Mouse (Mus musculus): ENCODE measurements at regions not wholly inside any gene's neighbourhood (a gene's known extent, or its start where the extent isn't known, plus 50 kb on each side); places are given as distances from the start of the nearest gene placed in this dataset.

DNA sequence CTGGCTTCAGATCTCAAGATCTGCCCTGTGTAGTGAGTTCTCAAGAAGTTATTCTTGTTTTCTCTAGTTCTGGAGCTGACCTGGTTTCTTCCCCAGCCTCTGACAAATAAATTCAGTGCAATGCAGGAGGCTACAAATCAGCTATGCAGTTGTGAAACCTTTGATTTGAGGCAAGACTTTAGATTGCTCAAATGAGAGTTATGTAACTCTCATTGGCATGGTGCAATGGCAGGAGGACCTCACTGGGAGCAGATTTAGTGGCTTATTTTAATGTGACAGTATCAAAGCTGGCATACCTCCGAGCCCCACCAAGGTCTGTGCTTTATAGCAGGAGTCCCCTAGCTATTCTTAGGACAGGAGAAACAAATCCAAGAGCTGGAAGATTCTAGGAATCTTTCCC, 427.8 kb upstream of the Klf4 start:
- ATAC-seq (replicated peaks; ENCODE audit: low FRiP score, low TSS enrichment, low read depth) (no peak), DNase-seq (ENCODE audit: low spot score) (no peak)
- Histone ChIP-seq H3K27me3 (replicated peaks; ENCODE audit: control insufficient read depth, insufficient read depth, low read length) (no peaks in the 10 kb centered on the region), H3K36me3 (ENCODE audit: control insufficient read depth, insufficient read depth, low read length) (no peaks in the 10 kb centered on the region), H3K4me3 (ENCODE audit: low read depth, low read length) (no peak overlapping the region), H3K9ac (ENCODE audit: low read length) (no peak overlapping the region), H3K4me2 (ENCODE audit: low read length) (no peak overlapping the region), H3K9me3 (ENCODE audit: control insufficient read depth, low read length) (no peaks in the 10 kb centered on the region), H3K27ac (ENCODE audit: low read depth) (no peak overlapping the region), H3K4me1 (replicated peaks; ENCODE audit: control insufficient read depth, insufficient read depth, low read length) (no peaks in the 10 kb centered on the region)
- WGBS: 77% methylated on average over 1 of the region's 1 CpGs

DNA sequence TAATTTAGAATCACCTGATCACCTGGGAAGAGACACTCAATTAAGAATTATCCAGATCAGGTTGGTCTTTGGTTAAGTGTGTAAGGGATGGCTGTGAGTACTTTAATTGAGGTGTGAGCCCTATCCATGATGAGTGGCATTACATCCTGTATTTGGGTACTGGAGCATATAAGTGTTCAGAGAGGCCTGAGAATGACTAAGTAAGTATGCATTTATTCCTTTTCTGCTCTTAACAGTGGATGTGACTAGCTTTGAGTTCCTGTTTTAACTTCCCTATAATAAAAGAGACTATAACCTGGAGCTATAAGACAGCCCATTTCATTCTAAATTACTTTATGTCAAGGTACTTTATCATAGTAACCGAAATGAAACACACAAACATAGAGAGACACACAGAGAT, 421.4 kb upstream of the Klf4 start:
- no peak overlapping the region for H3K9ac ChIP-seq (ENCODE audit: low read length)
- WGBS: 93% methylated on average over 1 of the region's 1 CpGs
- H3K4me2 ChIP-seq (ENCODE audit: low read length): no peak overlapping the region
- no peaks in the 10 kb centered on the region for H3K36me3 ChIP-seq (ENCODE audit: control insufficient read depth, insufficient read depth, low read length)
- no peak overlapping the region for H3K4me3 ChIP-seq (ENCODE audit: low read depth, low read length)
- no peak overlapping the region for H3K27ac ChIP-seq (ENCODE audit: low read depth)
- ATAC-seq (replicated peaks; ENCODE audit: low FRiP score, low TSS enrichment, low read depth) (no peak), DNase-seq (ENCODE audit: low spot score) (no peak)
- no peaks in the 10 kb centered on the region for H3K27me3 ChIP-seq (replicated peaks; ENCODE audit: control insufficient read depth, insufficient read depth, low read length)
- no peaks in the 10 kb centered on the region for H3K4me1 ChIP-seq (replicated peaks; ENCODE audit: control insufficient read depth, insufficient read depth, low read length)
- H3K9me3 ChIP-seq (ENCODE audit: control insufficient read depth, low read length): no peaks in the 10 kb centered on the region

GRCm38 (mm10) chr4:55952220-55952619, 420.0 kb upstream of the Klf4 start:
- ATAC-seq (replicated peaks; ENCODE audit: low FRiP score, low TSS enrichment, low read depth): no peak
- Histone ChIP-seq H3K36me3 (ENCODE audit: control insufficient read depth, insufficient read depth, low read length) (no peaks in the 10 kb centered on the region), H3K27ac (ENCODE audit: low read depth) (no peak overlapping the region), H3K9me3 (ENCODE audit: control insufficient read depth, low read length) (no peaks in the 10 kb centered on the region), H3K9ac (ENCODE audit: low read length) (no peak overlapping the region), H3K4me1 (replicated peaks; ENCODE audit: control insufficient read depth, insufficient read depth, low read length) (no peaks in the 10 kb centered on the region), H3K27me3 (replicated peaks; ENCODE audit: control insufficient read depth, insufficient read depth, low read length) (no peaks in the 10 kb centered on the region), H3K4me3 (ENCODE audit: low read depth, low read length) (no peak overlapping the region), H3K4me2 (ENCODE audit: low read length) (no peak overlapping the region)
- WGBS: 70% methylated on average over 3 of the region's 3 CpGs
- DNase-seq (ENCODE audit: low spot score): no peak

DNA sequence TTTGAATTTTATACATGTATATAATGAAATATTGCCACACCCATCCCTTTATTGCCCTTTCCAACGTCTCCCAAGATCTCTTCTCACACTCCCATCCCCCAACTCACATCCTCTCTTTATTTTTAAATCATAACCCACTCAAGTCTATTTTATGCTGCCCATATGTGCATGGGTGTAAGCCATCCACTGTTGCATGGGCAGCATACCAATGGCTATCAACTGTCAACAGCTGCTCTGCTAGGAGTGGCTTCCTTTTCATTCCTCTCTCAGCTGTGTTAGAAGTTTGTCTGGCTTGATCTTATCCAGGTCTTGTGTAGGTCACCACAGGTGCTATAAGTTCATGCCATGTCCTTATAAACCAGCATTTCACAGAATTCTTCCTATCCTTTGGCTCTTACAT, 409.2 kb upstream of the Klf4 start:
- Histone ChIP-seq H3K27ac (ENCODE audit: low read depth) (no peak overlapping the region), H3K36me3 (ENCODE audit: control insufficient read depth, insufficient read depth, low read length) (no peaks in the 10 kb centered on the region), H3K9me3 (ENCODE audit: control insufficient read depth, low read length) (no peaks in the 10 kb centered on the region), H3K4me3 (ENCODE audit: low read depth, low read length) (no peak overlapping the region), H3K4me1 (replicated peaks; ENCODE audit: control insufficient read depth, insufficient read depth, low read length) (no peaks in the 10 kb centered on the region), H3K4me2 (ENCODE audit: low read length) (no peak overlapping the region), H3K27me3 (replicated peaks; ENCODE audit: control insufficient read depth, insufficient read depth, low read length) (no peaks in the 10 kb centered on the region), H3K9ac (ENCODE audit: low read length) (no peak overlapping the region)
- 61% methylated on average over 1 of the region's 1 CpGs for WGBS
- no peak for DNase-seq (ENCODE audit: low spot score)
- ATAC-seq (replicated peaks; ENCODE audit: low FRiP score, low TSS enrichment, low read depth): no peak

DNA sequence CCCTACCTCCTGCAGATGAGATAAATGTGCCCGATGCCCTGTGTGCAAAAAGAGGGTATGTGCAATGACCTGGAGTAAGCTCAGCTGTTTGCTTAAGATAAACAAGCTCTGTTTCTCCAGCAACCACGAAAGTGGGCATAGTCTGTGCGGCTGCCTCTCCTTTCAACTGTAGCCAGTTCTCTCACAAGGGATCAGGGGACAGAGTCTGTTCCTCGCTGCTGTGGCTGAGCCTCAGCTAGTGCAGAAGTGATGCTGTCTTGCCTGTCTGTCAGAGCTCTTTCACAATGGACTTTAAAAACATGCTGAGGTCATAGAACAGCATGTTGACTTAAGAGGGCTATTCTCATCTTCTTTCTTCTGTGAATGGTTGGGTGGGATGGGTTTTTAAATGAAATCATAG, 406.1 kb upstream of the Klf4 start:
- ATAC-seq (replicated peaks; ENCODE audit: low FRiP score, low TSS enrichment, low read depth): no peak
- Histone ChIP-seq H3K4me3 (ENCODE audit: low read depth, low read length) (no peak overlapping the region), H3K4me1 (replicated peaks; ENCODE audit: control insufficient read depth, insufficient read depth, low read length) (no peaks in the 10 kb centered on the region), H3K27me3 (replicated peaks; ENCODE audit: control insufficient read depth, insufficient read depth, low read length) (no peaks in the 10 kb centered on the region), H3K4me2 (ENCODE audit: low read length) (no peak overlapping the region), H3K27ac (ENCODE audit: low read depth) (no peak overlapping the region), H3K9ac (ENCODE audit: low read length) (no peak overlapping the region), H3K9me3 (ENCODE audit: control insufficient read depth, low read length) (no peaks in the 10 kb centered on the region), H3K36me3 (ENCODE audit: control insufficient read depth, insufficient read depth, low read length) (no peaks in the 10 kb centered on the region)
- DNase-seq (ENCODE audit: low spot score): no peak
- 48% methylated on average over 4 of the region's 4 CpGs for WGBS

DNA sequence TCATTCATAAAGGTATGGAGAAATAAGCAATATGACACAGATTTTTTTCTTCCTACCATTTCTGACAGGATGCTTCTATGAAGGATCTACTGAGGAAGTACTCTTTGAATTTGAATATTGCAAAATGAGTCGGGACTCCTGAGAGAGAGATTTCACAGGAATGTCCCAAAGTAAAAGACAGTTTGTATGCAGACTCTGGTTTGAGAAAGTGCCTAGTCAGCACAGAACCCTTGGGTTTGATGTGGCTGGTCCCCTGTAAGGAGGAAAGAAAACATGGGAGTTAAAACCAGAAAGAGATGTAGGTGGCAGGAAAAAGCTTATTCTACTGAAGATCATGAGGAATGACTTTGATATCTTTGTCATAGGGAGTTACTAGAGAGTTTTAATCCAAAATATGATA, 405.6 kb upstream of the Klf4 start:
- H3K4me2 ChIP-seq (ENCODE audit: low read length): no peak overlapping the region
- ATAC-seq (replicated peaks; ENCODE audit: low FRiP score, low TSS enrichment, low read depth) (no peak), DNase-seq (ENCODE audit: low spot score) (no peak)
- whole genome bisulfite sequencing: 85% methylated on average over 1 of the region's 1 CpGs
- H3K4me3 ChIP-seq (ENCODE audit: low read depth, low read length): no peak overlapping the region
- H3K9me3 ChIP-seq (ENCODE audit: control insufficient read depth, low read length): no peaks in the 10 kb centered on the region
- no peak overlapping the region for H3K27ac ChIP-seq (ENCODE audit: low read depth)
- no peaks in the 10 kb centered on the region for H3K36me3 ChIP-seq (ENCODE audit: control insufficient read depth, insufficient read depth, low read length)
- H3K9ac ChIP-seq (ENCODE audit: low read length): no peak overlapping the region
- no peaks in the 10 kb centered on the region for H3K27me3 ChIP-seq (replicated peaks; ENCODE audit: control insufficient read depth, insufficient read depth, low read length)
- no peaks in the 10 kb centered on the region for H3K4me1 ChIP-seq (replicated peaks; ENCODE audit: control insufficient read depth, insufficient read depth, low read length)

GRCm38 (mm10) chr4:55929141-55929782, 397.0 kb upstream of the Klf4 start:
- ATAC-seq (replicated peaks; ENCODE audit: low FRiP score, low TSS enrichment, low read depth): no peak
- H3K4me2 ChIP-seq (ENCODE audit: low read length): no peak overlapping the region

GRCm38 (mm10) chr4:55928670-55929069, 396.4 kb upstream of the Klf4 start:
- no peak overlapping the region for H3K4me2 ChIP-seq (ENCODE audit: low read length)

More at GRCm38 (mm10) chr4:55929141-55929782, 397.0 kb upstream of the Klf4 start:
- no peak overlapping the region for H3K27ac ChIP-seq (ENCODE audit: low read depth)
- no peaks in the 10 kb centered on the region for H3K4me1 ChIP-seq (replicated peaks; ENCODE audit: control insufficient read depth, insufficient read depth, low read length)
- H3K9ac ChIP-seq (ENCODE audit: low read length): no peak overlapping the region
- no peaks in the 10 kb centered on the region for H3K27me3 ChIP-seq (replicated peaks; ENCODE audit: control insufficient read depth, insufficient read depth, low read length)
- WGBS: 52% methylated on average over 11 of the region's 11 CpGs
- H3K36me3 ChIP-seq (ENCODE audit: control insufficient read depth, insufficient read depth, low read length): no peaks in the 10 kb centered on the region
- H3K9me3 ChIP-seq (ENCODE audit: control insufficient read depth, low read length): no peaks in the 10 kb centered on the region
- DNase-seq (ENCODE audit: low spot score): no peak
- H3K4me3 ChIP-seq (ENCODE audit: low read depth, low read length): no peak overlapping the region

DNA sequence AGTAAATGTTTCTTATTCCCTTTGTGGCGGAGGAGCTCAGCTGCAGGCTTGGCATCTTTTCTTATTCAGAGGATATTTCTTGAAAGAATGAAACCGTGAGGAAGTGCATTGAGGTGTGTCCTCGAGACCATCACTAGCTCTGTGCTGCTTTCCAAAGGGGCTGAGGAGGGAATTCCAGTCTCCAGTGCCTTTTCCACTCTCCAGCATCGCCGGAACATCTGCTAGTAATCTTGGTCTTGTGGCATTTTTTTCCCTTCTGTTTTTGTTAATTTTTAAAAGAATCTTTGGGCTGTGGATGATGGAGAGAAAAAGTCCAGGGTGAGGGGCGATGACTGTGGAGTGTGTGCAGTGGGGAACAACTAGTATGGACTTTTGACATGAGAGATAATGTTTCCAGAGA, 395.9 kb upstream of the Klf4 start:
- Histone ChIP-seq H3K36me3 (ENCODE audit: control insufficient read depth, insufficient read depth, low read length) (no peaks in the 10 kb centered on the region), H3K27ac (ENCODE audit: low read depth) (no peak overlapping the region), H3K4me2 (ENCODE audit: low read length) (no peak overlapping the region), H3K4me1 (replicated peaks; ENCODE audit: control insufficient read depth, insufficient read depth, low read length) (no peaks in the 10 kb centered on the region), H3K9ac (ENCODE audit: low read length) (no peak overlapping the region), H3K4me3 (ENCODE audit: low read depth, low read length) (no peak overlapping the region), H3K27me3 (replicated peaks; ENCODE audit: control insufficient read depth, insufficient read depth, low read length) (no peaks in the 10 kb centered on the region), H3K9me3 (ENCODE audit: control insufficient read depth, low read length) (no peaks in the 10 kb centered on the region)
- WGBS: 86% methylated on average over 6 of the region's 6 CpGs
- no peak for ATAC-seq (replicated peaks; ENCODE audit: low FRiP score, low TSS enrichment, low read depth)
- DNase-seq (ENCODE audit: low spot score): no peak

More at GRCm38 (mm10) chr4:55928670-55929069, 396.4 kb upstream of the Klf4 start:
- Histone ChIP-seq H3K27me3 (replicated peaks; ENCODE audit: control insufficient read depth, insufficient read depth, low read length) (no peaks in the 10 kb centered on the region), H3K36me3 (ENCODE audit: control insufficient read depth, insufficient read depth, low read length) (no peaks in the 10 kb centered on the region), H3K4me3 (ENCODE audit: low read depth, low read length) (no peak overlapping the region), H3K9ac (ENCODE audit: low read length) (no peak overlapping the region), H3K4me1 (replicated peaks; ENCODE audit: control insufficient read depth, insufficient read depth, low read length) (no peaks in the 10 kb centered on the region), H3K27ac (ENCODE audit: low read depth) (no peak overlapping the region), H3K9me3 (ENCODE audit: control insufficient read depth, low read length) (no peaks in the 10 kb centered on the region)
- ATAC-seq (replicated peaks; ENCODE audit: low FRiP score, low TSS enrichment, low read depth) (no peak), DNase-seq (ENCODE audit: low spot score) (no peak)
- 79% methylated on average over 11 of the region's 11 CpGs for WGBS

Data from intestine, embryonic 14.5 days (tissue).